Mouse (Mus musculus) lung, postnatal 10 days (tissue): Measurements from ENCODE around the gene Pip5kl1.

Source experiments
- DNase-seq: peaks from one replicate; pipeline ENCODE4 v3.0.0; 2021

The Pip5kl1 gene

DNA sequence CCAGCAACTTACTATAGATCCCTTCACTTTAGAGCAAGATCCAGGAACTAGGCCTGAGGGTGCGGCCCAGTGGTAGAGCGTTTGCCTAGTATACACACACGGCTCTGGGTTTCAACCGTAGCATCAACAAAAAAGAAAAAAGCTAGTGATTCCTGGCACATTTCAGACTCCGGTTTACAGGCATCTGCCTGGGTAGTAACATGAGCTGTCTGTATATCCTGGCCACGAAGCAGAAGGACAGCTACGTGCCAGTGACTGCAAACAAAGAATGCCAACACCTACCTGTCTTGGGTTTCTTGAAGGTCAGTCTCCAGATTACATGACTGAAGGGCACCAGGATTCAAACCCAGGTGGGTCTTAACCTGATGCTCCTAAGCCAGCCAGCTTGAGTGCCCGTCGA, 25.4 kb upstream of the Pip5kl1 start:
- no peak for DNase-seq

- peak; percentile 68 for DNase-seq
These were observed 24.8 kb upstream of the Pip5kl1 start for GRCm38 (mm10) chr2:32549764-32550163.

GRCm38 (mm10) chr2:32551236-32551635, 23.4 kb upstream of the Pip5kl1 start:
- DNase-seq: no peak

DNA sequence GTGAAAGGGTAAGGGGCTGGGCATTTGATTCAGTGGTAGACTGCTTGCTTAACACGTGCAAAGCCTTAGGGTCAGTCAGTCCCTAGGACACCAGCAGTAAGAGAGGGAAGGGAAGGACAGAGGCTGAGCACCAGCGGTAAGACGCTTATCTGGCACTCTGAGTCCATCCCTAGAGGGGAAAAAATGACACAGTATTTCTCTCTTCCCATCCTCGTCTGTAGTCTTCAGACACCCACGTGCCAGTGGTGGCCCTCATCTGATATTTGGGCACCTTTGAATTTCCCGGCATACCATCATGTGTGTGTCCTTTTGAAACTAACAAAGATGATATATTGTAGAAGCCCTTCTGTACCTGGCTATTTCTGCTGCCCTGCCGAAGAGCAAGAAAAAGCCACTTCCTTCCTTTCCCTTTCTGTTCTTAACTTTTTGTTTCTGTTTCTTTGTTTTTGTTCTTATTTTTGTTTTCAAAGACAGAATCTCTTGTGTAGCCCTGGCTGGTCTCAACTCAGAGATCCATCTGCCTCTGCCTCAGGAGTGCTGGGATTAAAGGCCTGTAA, 20.9 kb upstream of the Pip5kl1 start:
- DNase-seq: no peak

DNA sequence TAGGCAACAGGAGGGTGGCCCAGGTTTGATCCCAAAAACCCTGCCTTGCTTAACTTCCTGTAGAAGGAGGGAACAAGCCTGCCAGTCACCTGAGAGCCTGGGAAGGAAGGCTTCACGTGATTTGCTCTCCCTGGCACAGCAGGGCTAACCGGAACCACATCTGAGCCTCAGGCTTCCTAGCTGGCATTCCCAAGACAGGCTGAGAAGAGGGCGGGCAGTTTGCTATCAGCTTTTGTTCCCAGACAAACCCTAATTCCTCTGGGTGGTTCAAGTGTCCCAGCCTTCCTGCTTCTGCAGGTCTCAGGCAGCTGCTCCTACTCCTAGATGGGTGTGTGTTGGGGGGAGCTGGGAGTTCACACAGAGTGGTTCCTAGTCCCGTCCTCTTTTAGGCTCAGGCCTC, 19.1 kb upstream of the Pip5kl1 start:
- DNase-seq: peak; percentile 51

DNA sequence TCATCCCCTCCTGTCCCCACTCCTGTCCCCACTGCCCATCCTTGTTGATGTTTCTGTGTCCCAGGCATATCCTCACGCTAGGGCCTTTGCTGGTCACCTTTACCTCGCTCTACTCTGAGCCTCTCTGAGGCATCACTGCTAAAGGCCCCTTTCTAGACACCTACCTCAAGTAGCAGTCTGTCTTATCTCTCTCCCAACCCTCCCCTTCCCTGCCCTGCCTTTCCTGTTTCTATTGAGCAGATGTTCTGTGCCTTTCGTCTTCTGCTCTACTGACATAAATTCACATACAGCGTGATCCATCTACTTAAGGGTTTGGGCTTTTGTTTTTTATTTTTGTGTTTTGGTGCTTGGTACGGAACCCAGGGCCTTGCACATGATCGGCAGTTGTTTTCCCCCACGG, 18.6 kb upstream of the Pip5kl1 start:
- no peak for DNase-seq

DNA sequence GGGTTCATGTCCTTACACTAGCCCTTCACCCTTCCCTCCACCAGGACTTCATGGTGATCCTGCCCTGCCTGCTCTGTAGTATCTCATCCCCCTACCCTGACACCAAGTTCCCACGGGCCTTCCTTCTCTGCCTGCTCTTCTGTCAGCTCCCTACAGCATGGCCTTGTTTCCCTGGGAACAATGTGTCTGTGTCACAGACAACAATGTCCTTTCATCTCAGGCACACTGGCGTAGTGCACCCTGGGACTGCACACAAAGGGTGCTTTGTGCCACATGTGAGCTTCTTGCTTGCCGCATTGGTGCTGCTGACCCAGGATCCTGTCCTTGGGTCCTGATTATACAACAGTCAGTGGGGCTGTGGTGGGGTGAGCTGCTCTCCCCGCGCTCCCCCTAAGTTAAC, 15.0 kb upstream of the Pip5kl1 start:
- no peak for DNase-seq

GRCm38 (mm10) chr2:32566536-32567063, 8.0 kb upstream of the Pip5kl1 start:
- peak; percentile 86 for DNase-seq

GRCm38 (mm10) chr2:32568149-32568548, 6.4 kb upstream of the Pip5kl1 start:
- peak; percentile 39 for DNase-seq

DNA sequence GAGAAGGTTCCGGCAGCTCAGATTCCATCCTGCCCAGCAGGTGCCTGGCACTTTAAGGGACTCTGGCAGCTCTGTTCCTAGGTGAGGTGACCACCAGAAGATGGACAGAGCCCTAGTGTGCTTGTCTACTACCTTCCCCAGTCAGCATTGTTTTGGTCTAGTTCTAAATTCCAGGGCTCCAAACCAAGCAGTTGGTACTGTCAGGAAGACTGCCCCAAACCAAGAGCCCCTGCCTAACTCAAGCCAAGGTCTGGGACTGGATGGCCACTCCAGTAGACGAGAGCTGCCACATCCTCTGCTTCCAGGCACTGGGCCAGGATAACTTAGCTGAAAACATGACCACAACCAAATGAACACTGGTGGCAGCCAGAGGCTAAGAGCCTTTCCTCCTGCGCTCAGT, 5.7 kb upstream of the Pip5kl1 start:
- DNase-seq: no peak

DNA sequence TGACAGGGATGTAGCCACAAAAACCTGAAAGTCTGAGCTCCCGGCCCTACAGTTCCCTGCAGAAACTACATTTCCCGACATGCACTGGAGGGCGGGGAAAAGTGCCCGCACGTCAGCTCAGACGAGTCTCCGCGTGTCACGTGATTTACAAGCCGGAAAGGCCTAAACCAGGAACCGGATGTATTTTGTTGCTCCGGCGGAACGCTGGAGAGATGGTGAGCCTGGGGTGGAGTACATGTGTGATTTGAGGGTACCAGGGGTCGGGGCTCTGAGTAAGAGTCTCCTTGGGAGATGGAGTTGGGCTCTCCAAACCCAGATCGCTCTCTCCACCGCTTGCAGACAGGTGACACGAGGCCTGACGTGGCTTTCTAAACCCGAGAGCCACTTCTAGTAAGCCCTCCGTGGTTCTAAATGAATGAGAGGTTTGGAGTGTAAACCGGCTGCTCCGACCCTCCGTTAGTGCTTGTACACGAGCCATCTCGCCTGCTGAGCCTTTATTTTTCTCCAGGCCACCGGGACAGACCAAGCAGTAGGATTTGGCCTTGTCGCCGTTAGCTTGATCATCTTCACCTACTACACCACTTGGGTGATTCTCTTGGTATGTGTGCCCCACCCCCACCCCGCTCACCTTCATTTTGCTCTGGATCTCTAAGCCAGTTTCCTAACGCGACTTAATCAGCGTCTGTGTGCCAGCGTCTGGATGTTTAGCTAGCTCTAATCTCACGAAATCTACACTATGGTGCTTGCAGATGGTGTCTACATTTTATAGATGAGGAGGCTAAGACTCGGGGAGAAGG, 3.7 kb upstream of the Pip5kl1 start, which contains the start of gene Dpm2:
Dpm2 (plus strand) TSS at position 161 of the 797 bp plus-strand sequence.
- peak; percentile 96 for DNase-seq

- DNase-seq: no peak
These were observed 2.4 kb upstream of the Pip5kl1 start for GRCm38 (mm10) chr2:32572196-32572595.

DNA sequence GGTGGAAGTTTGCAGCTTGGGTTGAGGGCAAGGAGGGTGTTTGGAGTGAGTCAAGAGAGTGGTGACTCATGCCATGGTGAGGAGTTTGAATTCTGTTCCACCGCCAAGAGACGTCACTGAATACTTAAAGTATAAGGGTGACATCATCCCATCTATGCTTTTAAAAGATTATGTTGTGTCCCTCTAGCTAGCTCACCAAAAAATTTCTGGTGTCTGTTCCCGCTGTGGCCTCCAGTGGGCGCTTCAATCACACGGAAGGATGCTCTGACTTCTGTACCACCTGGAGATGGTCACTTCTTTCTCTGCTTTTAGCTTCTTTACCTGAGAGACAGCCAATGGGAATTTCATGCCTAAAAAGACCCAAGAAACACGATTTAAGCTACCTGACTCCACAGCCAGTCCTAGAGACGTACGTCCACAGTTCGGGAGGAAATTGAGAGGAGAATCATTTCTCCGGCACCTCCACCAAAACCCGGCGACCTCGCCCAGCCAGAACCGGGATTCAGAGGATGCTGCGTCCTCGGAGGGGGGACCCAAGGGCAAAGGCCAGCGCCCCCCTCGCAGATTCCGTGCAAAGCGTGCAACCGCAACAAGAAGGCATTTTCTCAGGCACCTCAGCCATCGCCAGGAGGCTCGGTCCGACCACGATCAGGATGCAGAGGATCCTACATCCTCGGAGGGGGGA, 446 bp downstream of the Pip5kl1 start:
- DNase-seq: peak; percentile 65

DNA sequence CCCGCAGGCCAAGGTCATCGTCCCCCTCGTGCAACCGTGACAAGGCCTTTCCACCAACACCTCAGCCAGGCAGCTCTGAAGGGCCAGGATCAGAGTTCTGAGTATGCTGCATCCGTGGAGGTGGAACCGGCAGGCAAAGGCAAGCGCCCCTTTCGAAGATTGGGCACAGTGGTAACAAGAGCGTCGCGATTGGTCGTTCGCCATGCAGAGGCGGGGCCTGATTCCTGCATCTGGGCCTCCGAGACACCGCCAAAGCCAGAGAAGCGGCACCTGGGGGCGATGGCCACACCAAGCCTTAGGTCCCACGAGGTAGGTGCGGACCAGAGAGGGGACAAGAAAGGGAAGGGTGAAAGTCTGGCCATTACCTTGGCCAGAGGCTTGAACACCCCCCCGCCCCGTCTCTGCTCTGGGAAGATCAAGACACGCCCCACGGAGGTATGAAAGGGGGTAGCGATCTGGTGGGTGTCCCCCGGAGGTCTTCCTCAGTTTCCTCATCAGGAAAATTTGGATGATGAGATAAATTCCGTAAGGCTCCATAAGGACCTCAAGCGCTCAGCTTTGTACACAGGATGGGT, 1.1 kb downstream of the Pip5kl1 start, which contains the start of gene 9430097D07Rik:
9430097D07Rik (minus strand) TSS at position 99 of the 575 bp plus-strand sequence.
- DNase-seq: peak; percentile 37

- no peak for DNase-seq
These were observed 1.9 kb downstream of the Pip5kl1 start for GRCm38 (mm10) chr2:32576532-32576931.

- peak; percentile 71 for DNase-seq
These were observed 3.8 kb downstream of the Pip5kl1 start for GRCm38 (mm10) chr2:32578146-32579046.

DNA sequence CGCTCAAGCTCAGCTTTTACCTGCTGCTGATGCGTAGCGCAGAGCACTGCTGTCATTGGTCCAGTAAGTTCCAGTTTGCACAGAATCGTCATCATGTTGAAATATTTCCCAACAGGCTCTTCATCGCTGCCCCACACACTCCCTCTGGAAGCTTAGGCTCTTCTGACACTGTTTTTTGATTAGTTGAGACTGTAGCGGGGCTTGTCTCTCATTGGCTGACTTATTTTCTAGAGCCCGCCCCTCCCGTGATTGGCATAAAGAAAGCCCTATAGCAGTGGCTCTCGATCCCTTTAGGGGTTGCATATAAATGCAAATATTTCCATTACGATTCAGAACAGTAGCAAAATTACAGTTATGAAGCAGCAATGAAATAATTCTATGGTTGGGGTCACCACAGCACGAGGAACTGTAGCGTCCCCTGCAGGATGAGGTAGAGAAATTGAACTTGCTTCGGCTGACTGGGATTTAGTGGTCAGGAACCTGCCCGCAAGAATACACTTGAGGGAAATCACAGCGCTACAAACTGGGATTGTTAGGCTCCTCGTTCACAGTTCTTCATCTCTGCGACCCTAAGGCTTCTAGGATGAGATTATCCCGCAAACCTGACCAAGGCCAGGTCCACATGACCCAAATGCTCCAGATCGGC, 7.0 kb downstream of the Pip5kl1 start:
- peak; percentile 70 for DNase-seq

DNA sequence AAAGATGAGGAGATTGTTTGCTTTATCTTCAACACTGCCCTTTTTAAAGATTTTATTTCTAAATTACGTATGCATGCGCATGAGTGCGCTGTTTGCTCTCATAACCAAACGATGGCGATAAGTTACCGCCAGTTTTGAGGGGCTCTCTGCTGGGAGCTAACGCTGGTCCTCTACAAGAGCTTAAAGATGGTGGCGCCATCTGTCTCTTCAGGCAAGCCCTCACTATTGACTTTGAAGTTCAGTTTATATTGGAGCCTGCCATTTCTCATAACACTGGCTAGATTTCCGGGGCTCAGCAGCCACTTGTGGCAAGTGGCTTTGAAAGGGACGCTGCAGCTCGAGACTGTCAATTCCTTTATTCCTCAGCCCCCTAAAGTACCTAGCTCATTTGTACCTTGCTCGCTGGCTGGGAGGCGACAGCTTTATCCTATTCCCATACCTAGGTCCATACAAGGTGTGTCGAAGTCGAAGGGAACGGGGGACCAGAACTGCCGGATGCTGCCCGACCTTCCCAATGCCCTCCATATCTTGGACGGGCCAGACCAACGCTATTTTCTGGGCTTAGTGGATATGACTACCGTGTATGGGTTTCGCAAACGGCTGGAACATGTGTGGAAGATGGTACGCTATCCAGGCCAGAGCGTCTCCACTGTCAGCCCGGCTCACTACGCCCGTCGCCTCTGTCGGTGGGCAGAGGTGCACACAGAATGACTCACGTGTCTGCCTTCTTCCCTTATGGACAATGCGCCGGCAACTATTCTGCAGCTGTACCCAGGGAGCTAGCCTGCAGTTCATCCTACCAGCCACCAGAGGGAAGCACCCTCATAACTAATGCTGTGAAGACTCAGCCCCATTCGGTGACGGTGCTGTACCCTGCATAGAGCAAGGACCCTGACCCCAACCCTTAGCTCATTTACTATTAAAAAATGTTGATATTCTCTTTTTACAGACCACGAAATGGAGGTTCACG, 8.5 kb downstream of the Pip5kl1 start:
- DNase-seq: peak; percentile 91

GRCm38 (mm10) chr2:32585149-32585714, 10.6 kb downstream of the Pip5kl1 start:
- DNase-seq: no peak

GRCm38 (mm10) chr2:32586871-32587351, 12.3 kb downstream of the Pip5kl1 start, which contains the start of gene St6galnac4:
Gene St6galnac4 (plus strand): TSS chr2:32587095.
- peak; percentile 97 for DNase-seq
